Mouse (Mus musculus) liver, postnatal 0 days (tissue): ENCODE measurements around the gene Borcs5.

Source experiments
- CTCF ChIP-seq: sonication (generic); IDR thresholded peaks from 2 replicates; pipeline ENCODE4 v1.5.1; 2016; ENCODE audit warnings: antibody characterized with exemption, low read depth
- EP300 ChIP-seq: IDR thresholded peaks from 2 replicates; pipeline ENCODE4 v1.6.1; 2016; ENCODE audit warnings: antibody characterized with exemption, low read depth, mild to moderate bottlenecking

DNA sequence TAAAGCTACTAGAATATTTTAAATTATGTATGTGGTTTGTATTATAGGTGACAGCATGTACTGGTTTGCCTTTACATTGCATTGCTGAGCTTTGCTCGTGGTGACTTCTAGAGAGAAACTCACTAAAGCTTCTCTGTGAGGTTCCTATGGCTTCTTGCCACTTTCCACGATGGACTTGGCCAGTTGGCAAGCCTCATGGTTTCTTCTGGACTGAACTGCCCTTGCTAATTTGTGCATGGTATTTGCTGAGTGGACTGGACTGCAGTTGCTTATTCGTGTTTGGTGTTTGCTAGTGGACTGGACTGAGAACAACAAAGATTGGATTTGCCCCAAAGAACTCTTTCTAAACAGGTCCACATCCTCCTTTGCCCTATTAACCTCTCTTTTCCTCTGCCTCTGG lies 97.5 kb downstream of the Borcs5 start:
- no peak for TF ChIP-seq CTCF
- TF ChIP-seq EP300 = no peak
